In genomic region chr9:107550491-107551116, GRCm38 (mm10) we compare ENCODE assay signal across 8 mouse cellular contexts. TPM values are rescaled to one million over a fixed set of nuclear protein-coding genes. Genes with fewer than 3 reads are reported as not detected.
A peak's percentile ranks its signal among the peaks of the same experiment; 100 is the strongest.
DNase-seq lines count a peak whose midpoint lies in the region; ATAC-seq lines count a peak whose summit lies in the region.

No protein-coding gene starts in this region.

- intact Hi-C loops in left cerebral cortex, postnatal 14 days (cut with DNase I): no loop called here

- H3K9ac ChIP-seq in embryonic facial prominence, embryonic 15.5 days: 0 out of 2 replicates have a peak overlapping the region, but pooled peaks have one; percentile 59
- H3K9ac ChIP-seq in kidney, embryonic 16.5 days (replicated peaks; ENCODE audit: low read length): peak overlapping the region; percentile 87
- 0 out of 2 replicates have a peak overlapping the region, but pooled peaks have one; percentile 54 for H3K9ac ChIP-seq in midbrain, embryonic 12.5 days (replicated peaks)

- no peaks in the 10 kb centered on the region for H3K36me3 ChIP-seq in embryonic facial prominence, embryonic 15.5 days
- no peaks in the 10 kb centered on the region for H3K36me3 ChIP-seq in kidney, embryonic 16.5 days (ENCODE audit: insufficient read depth, low read length)
- no peaks in the 10 kb centered on the region for H3K36me3 ChIP-seq in midbrain, embryonic 12.5 days

- ATAC-seq in embryonic facial prominence, embryonic 15.5 days (ENCODE audit: insufficient number of reproducible peaks, low FRiP score, low TSS enrichment, low read depth): no peak
- ATAC-seq in kidney, embryonic 16.5 days (ENCODE audit: low FRiP score, low TSS enrichment): no peak
- no peak for ATAC-seq in midbrain, embryonic 12.5 days (ENCODE audit: low FRiP score, low read depth)

- peaks cover 69% of the 10 kb centered on the region for H3K4me1 ChIP-seq in embryonic facial prominence, embryonic 15.5 days
- H3K4me1 ChIP-seq in kidney, embryonic 16.5 days (ENCODE audit: insufficient read depth, low read length): peaks cover 54% of the 10 kb centered on the region
- peaks cover 57% of the 10 kb centered on the region for H3K4me1 ChIP-seq in midbrain, embryonic 12.5 days

- no peaks in the 10 kb centered on the region for H3K27me3 ChIP-seq in embryonic facial prominence, embryonic 15.5 days
- no peaks in the 10 kb centered on the region for H3K27me3 ChIP-seq in kidney, embryonic 16.5 days (ENCODE audit: insufficient read depth, low read length)
- H3K27me3 ChIP-seq in midbrain, embryonic 12.5 days: peaks cover 64% of the 10 kb centered on the region

- peak overlapping the region; percentile 92 for H3K4me2 ChIP-seq in embryonic facial prominence, embryonic 15.5 days (replicated peaks)
- H3K4me2 ChIP-seq in kidney, embryonic 16.5 days (replicated peaks; ENCODE audit: low read depth, low read length): peak overlapping the region; percentile 95
- peak overlapping the region; percentile 58 for H3K4me2 ChIP-seq in midbrain, embryonic 12.5 days (replicated peaks)

- WGBS in embryonic facial prominence, embryonic 15.5 days: 36% methylated on average over 23 of the region's 23 CpGs
- WGBS in kidney, embryonic 16.5 days: 37% methylated on average over 23 of the region's 23 CpGs
- WGBS in midbrain, embryonic 12.5 days: 25% methylated on average over 23 of the region's 23 CpGs

- peak overlapping the region; percentile 85 for H3K27ac ChIP-seq in embryonic facial prominence, embryonic 15.5 days (replicated peaks)
- H3K27ac ChIP-seq in kidney, embryonic 16.5 days (ENCODE audit: low read length): peak overlapping the region; percentile 47
- H3K27ac ChIP-seq in midbrain, embryonic 12.5 days (replicated peaks): no peak overlapping the region

- peak; percentile 54 for DNase-seq in embryo, embryonic 10 days (ENCODE audit: low spot score)
- no peak for DNase-seq in embryo, embryonic 9.5 days (ENCODE audit: extremely low spot score)
- no peak for DNase-seq in left cerebral cortex, postnatal 14 days (ENCODE audit: low spot score in 2 of 2)
- DNase-seq in layer of hippocampus, adult 9-11 months: no peak
- DNase-seq in cerebellum, adult 8-10 months: no peak

- H3K9me3 ChIP-seq in embryonic facial prominence, embryonic 15.5 days (replicated peaks): no peaks in the 10 kb centered on the region
- no peaks in the 10 kb centered on the region for H3K9me3 ChIP-seq in kidney, embryonic 16.5 days (ENCODE audit: low read length)
- no peaks in the 10 kb centered on the region for H3K9me3 ChIP-seq in midbrain, embryonic 12.5 days

- H3K4me3 ChIP-seq in embryonic facial prominence, embryonic 15.5 days (replicated peaks): peak overlapping the region; percentile 51
- H3K4me3 ChIP-seq in kidney, embryonic 16.5 days (ENCODE audit: low read length): peak overlapping the region; percentile 62
- H3K4me3 ChIP-seq in midbrain, embryonic 12.5 days: peak overlapping the region; percentile 36

RNA-seq across cellular contexts. Expression of gene Rassf1, which starts 0.8 kb away (rescaled TPM):
- 82.0 and 87.7 TPM in 2 replicates for polyA plus RNA-seq in embryonic facial prominence, embryonic 15.5 days (2015; fragmentation: Nextera tagmentation; extraction: Ambion mirVana)
- 66.8 and 68.9 TPM in 2 replicates for polyA plus RNA-seq in kidney, embryonic 16.5 days (2015; fragmentation: Nextera tagmentation; extraction: Ambion mirVana)
- polyA plus RNA-seq in midbrain, embryonic 12.5 days (2016; fragmentation: Nextera tagmentation; extraction: Ambion mirVana): 43.6 and 48.9 TPM in 2 replicates
- 10 to 100 TPM; 14.0 to 14.6 TPM for total RNA-seq in left cerebral cortex, postnatal 14 days (2021)

RNA-seq across cellular contexts. Expression of gene Zmynd10, which starts 3.5 kb away (rescaled TPM):
- polyA plus RNA-seq in embryonic facial prominence, embryonic 15.5 days (2015; fragmentation: Nextera tagmentation; extraction: Ambion mirVana): 10.7 and 25.9 TPM in 2 replicates
- polyA plus RNA-seq in kidney, embryonic 16.5 days (2015; fragmentation: Nextera tagmentation; extraction: Ambion mirVana): 3.3 and 3.9 TPM in 2 replicates
- polyA plus RNA-seq in midbrain, embryonic 12.5 days (2016; fragmentation: Nextera tagmentation; extraction: Ambion mirVana): 1.1 and 2.6 TPM in 2 replicates
- 1 to 10 TPM; 2.3 to 3.1 TPM for total RNA-seq in left cerebral cortex, postnatal 14 days (2021)

RNA-seq across cellular contexts. Expression of gene Nprl2, which starts 8.6 kb away (rescaled TPM):
- 41.9 and 48.0 TPM in 2 replicates for polyA plus RNA-seq in embryonic facial prominence, embryonic 15.5 days (2015; fragmentation: Nextera tagmentation; extraction: Ambion mirVana)
- polyA plus RNA-seq in kidney, embryonic 16.5 days (2015; fragmentation: Nextera tagmentation; extraction: Ambion mirVana): 57.0 and 59.0 TPM in 2 replicates
- 48.1 and 48.4 TPM in 2 replicates for polyA plus RNA-seq in midbrain, embryonic 12.5 days (2016; fragmentation: Nextera tagmentation; extraction: Ambion mirVana)
- total RNA-seq in left cerebral cortex, postnatal 14 days (2021): 10 to 100 TPM; 38.4 to 39.2 TPM

RNA-seq across cellular contexts. Expression of gene Cyb561d2, which starts 8.6 kb away (rescaled TPM):
- 26.4 and 26.8 TPM in 2 replicates for polyA plus RNA-seq in embryonic facial prominence, embryonic 15.5 days (2015; fragmentation: Nextera tagmentation; extraction: Ambion mirVana)
- 35.8 and 39.0 TPM in 2 replicates for polyA plus RNA-seq in kidney, embryonic 16.5 days (2015; fragmentation: Nextera tagmentation; extraction: Ambion mirVana)
- 19.3 and 19.4 TPM in 2 replicates for polyA plus RNA-seq in midbrain, embryonic 12.5 days (2016; fragmentation: Nextera tagmentation; extraction: Ambion mirVana)
- total RNA-seq in left cerebral cortex, postnatal 14 days (2021): 10 to 100 TPM; 20.7 to 24.9 TPM

RNA-seq across cellular contexts. Expression of gene Tusc2, which starts 12.5 kb away (rescaled TPM):
- polyA plus RNA-seq in embryonic facial prominence, embryonic 15.5 days (2015; fragmentation: Nextera tagmentation; extraction: Ambion mirVana): 42.9 and 43.6 TPM in 2 replicates
- polyA plus RNA-seq in kidney, embryonic 16.5 days (2015; fragmentation: Nextera tagmentation; extraction: Ambion mirVana): 45.3 and 48.0 TPM in 2 replicates
- polyA plus RNA-seq in midbrain, embryonic 12.5 days (2016; fragmentation: Nextera tagmentation; extraction: Ambion mirVana): 90.1 and 95.0 TPM in 2 replicates
- 10 to 100 TPM; 77.2 to 79.0 TPM for total RNA-seq in left cerebral cortex, postnatal 14 days (2021)
